Mouse (Mus musculus) Patski (cell line): ENCODE measurements at regions not wholly inside any gene's neighbourhood (a gene's known extent, or its start where the extent isn't known, plus 50 kb on each side); places are given as distances from the start of the nearest gene placed in this dataset.

Experiments
- ATAC-seq: fragments of 100-300 bp; one replicate; pipeline ENCODE4 v1.8.0; 2021
- CTCF ChIA-PET: fragments of 350-600 bp; sonication (Branson Sonifier 250); formaldehyde crosslinking; loops from one replicate; lab custom pipeline; 2022; ENCODE audit warnings: inconsistent platforms; lab: Charles Lee
- POLR2A ChIA-PET: fragments of 350-600 bp; sonication (Branson Sonifier 250); formaldehyde crosslinking; loops from one replicate; lab custom pipeline; 2022; ENCODE audit warnings: antibody characterized with exemption, inconsistent platforms; lab: Charles Lee
- DNase-seq: peaks from one replicate; pipeline ENCODE4 v3.0.0-alpha.2; 2011; ENCODE audit warnings: low read depth, low spot score
- H3K27me3 ChIP-seq: fragments of 371-371 bp; one replicate; pipeline ENCODE4 v1.5.1; 2021
- CTCF ChIP-seq: fragments of 100-300 bp; IDR thresholded peaks from one replicate; pipeline ENCODE4 v1.5.1; 2021
- in situ Hi-C: fragments of 300-500 bp; cut with MboI; formaldehyde crosslinking; loops from 3 replicates; pipeline ENCODE4 v1.11.1; 2018; ENCODE audit warnings: low pct_unique_long_range_greater_than_20kb, mixed read lengths

- H3K27me3 ChIP-seq = no peaks in the 10 kb centered on the region
- DNase-seq = no peak
- no peak for TF ChIP-seq CTCF
- ChIA-PET CTCF (no interaction called here), POLR2A (no interaction called here)
- in situ Hi-C loops = no loop called here
- no peak for ATAC-seq
These were observed 359.0 kb upstream of the Hs6st1 start for GRCm38 (mm10) chr1:35709214-35709613.

DNA sequence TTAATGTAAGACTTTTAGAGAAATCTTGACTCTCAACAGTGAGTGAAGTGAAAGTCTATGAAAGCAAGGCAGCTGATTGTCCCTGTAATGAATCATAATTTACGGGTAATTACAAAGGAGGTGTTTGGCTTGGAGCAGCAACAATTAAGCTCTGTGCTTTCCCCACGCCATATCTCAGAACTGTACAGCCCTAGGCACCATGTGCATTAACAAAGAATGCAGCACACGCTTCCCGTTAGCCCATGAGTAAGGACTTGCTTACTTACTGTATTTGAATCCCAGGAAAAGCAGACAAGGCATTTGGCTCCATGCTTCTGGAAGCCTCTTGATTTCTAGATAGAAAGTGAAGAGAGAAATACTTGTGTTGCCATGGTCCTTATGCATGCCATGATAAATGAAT, 354.2 kb upstream of the Hs6st1 start:
- ATAC-seq (no peak), DNase-seq (no peak)
- no peak for TF ChIP-seq CTCF
- ChIA-PET CTCF (interaction anchor here (1.3 kb wide), 2 partner anchors 10 to 11 kb away, joined by 3 to 5 read pairs; no protein-coding TSS in a partner anchor), POLR2A (no interaction called here)
- in situ Hi-C loops = no loop called here
- no peaks in the 10 kb centered on the region for H3K27me3 ChIP-seq

DNA sequence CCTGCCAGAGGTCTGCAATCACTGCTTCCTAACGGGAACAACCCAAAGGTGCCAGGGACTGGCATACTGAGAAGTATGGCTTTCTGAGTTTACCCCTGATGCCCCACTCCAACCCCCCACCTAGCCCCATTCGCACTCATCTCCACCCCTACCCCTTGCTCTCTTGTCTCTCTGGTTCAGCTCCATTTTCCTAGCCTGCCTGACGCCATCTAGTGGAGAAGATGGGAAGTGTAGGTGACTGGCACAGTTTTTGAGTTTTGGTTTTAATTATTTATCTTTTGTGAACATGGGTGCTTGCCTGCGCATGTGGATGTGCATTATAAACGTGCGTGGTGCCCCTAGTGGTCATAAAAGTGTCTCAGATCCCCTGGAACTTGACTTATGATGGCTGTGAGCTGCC, 352.3 kb upstream of the Hs6st1 start:
- DNase-seq = no peak
- TF ChIP-seq CTCF = peak; percentile 44
- in situ Hi-C loops = no loop called here
- ChIA-PET POLR2A (no interaction called here), CTCF (interaction anchor here (0.6 to 1.4 kb wide), 4 partner anchors 8 to 291 kb away, joined by 3 to 4 read pairs (median 4); no protein-coding TSS in a partner anchor)
- ATAC-seq = no peak
- no peaks in the 10 kb centered on the region for H3K27me3 ChIP-seq

GRCm38 (mm10) chr1:35717166-35717565, 351.0 kb upstream of the Hs6st1 start:
- TF ChIP-seq CTCF = no peak
- no peak for ATAC-seq
- in situ Hi-C loops = no loop called here
- no peaks in the 10 kb centered on the region for H3K27me3 ChIP-seq
- CTCF ChIA-PET = interaction anchor here (0.9 to 1.6 kb wide), 5 partner anchors 9 to 290 kb away, joined by 3 to 6 read pairs (median 4); no protein-coding TSS in a partner anchor
- DNase-seq = no peak
- POLR2A ChIA-PET = no interaction called here

- ChIA-PET CTCF (interaction anchor here (0.9 to 1.6 kb wide), 2 partner anchors 8 to 20 kb away, joined by 3 to 6 read pairs; no protein-coding TSS in a partner anchor), POLR2A (no interaction called here)
- DNase-seq (no peak), ATAC-seq (no peak)
- no peaks in the 10 kb centered on the region for H3K27me3 ChIP-seq
- in situ Hi-C loops = no loop called here
- no peak for TF ChIP-seq CTCF
These were observed 350.5 kb upstream of the Hs6st1 start for GRCm38 (mm10) chr1:35717659-35718058.

- no peak for TF ChIP-seq CTCF
- no peaks in the 10 kb centered on the region for H3K27me3 ChIP-seq
- ChIA-PET POLR2A (no interaction called here), CTCF (no interaction called here)
- DNase-seq (no peak), ATAC-seq (no peak)
- in situ Hi-C loops = no loop called here
These were observed 348.1 kb upstream of the Hs6st1 start for GRCm38 (mm10) chr1:35720063-35720462.

GRCm38 (mm10) chr1:35724366-35724900, 343.8 kb upstream of the Hs6st1 start:
- ATAC-seq = no peak
- TF ChIP-seq CTCF = no peak
- ChIA-PET CTCF (interaction anchor here (1.1 to 1.9 kb wide), 2 partner anchors 11 kb away, joined by 3 to 5 read pairs; no protein-coding TSS in a partner anchor), POLR2A (no interaction called here)
- DNase-seq = no peak
- in situ Hi-C loops = no loop called here
- no peaks in the 10 kb centered on the region for H3K27me3 ChIP-seq

DNA sequence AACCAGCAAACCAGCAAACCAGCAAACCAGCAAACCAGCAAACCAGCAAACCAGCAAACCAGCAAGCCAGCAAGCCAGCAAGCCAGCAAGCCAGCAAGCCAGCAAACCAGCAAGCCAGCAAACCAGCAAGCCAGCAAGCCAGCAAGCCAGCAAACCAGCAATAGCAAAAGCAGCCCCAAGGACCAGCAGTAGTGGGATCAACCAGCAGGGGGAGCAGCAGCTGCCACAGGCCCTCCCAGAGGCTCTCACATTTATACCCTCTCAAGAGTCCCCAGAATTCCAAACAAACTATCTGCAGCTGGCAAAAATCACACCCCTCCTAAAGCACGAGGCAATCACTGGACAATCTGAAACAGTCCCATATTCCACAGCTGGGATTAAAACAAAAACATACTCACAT, 341.6 kb upstream of the Hs6st1 start:
- ChIA-PET POLR2A (interaction anchor here (0.6 to 0.8 kb wide), 2 partner anchors 350 to 518 kb away, joined by 3 read pairs; partner anchors contain the start of gene Uggt1), CTCF (interaction anchor here (0.8 to 1.1 kb wide), 4 partner anchors 10 to 16 kb away, joined by 3 to 6 read pairs (median 4); no protein-coding TSS in a partner anchor)
- H3K27me3 ChIP-seq = no peaks in the 10 kb centered on the region
- ATAC-seq (no peak), DNase-seq (no peak)
- peak; percentile 73 for TF ChIP-seq CTCF
- in situ Hi-C loops = no loop called here

DNA sequence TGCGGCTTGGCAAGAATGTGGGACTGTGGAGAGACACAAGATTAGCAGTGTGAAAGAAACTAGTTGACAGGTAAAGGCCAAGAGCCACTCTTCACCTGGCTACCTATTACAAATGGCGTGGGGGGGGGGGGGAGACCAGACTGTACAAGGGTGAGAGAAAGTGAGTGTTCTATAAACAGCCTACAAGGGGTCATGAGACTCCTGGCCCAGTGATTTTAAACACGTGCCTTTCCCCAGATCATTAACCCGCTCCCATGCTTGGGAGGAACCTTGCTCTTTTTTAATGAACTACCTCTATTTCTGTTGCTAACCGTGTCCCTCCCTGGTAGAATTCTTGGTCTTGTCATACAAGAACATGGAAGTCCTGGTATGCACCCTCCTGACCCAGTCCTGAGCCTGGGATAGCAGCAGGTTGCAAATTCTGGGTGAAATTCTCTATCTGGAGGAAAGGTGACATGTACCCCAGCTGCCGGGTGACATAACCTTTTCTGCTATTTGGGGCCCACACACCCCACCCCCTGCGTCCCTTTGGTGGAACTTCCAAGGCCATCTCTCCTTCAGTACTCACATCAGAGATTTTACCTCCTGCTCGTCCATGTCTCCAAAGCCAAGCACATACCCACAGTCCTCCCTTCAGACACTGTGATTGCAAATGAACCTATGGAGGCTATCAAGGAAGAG, 340.8 kb upstream of the Hs6st1 start:
- CTCF ChIA-PET = interaction anchor here (0.8 to 1.1 kb wide), 2 partner anchors 12 to 16 kb away, joined by 3 to 5 read pairs; no protein-coding TSS in a partner anchor
- in situ Hi-C loops = no loop called here
- ATAC-seq = no peak
- TF ChIP-seq CTCF = no peak
- H3K27me3 ChIP-seq = no peaks in the 10 kb centered on the region
- POLR2A ChIA-PET = no interaction called here
- no peak for DNase-seq

DNA sequence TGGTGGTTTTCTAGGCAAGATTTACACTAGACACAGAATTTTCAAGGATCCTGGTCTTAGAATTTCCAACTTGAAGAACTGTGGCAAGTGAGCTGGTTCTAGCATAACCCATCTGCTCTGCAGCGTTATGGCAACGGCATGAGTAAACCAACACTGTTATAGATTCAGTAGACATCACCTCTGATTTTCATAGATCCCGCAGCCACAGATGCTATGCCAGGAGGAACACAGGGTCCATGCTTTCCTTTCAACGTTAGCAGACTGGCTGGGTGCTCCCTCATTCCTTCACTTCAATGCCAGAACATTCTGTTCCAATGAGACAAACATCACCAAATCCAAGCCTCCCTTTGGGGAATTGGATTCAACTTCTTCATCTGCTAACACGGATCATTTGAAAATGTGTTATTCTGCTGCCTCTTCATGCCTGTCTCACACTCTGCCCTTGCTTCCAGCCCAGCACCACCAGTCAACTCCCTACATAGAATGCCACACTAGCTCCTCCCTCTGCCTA, 338.4 kb upstream of the Hs6st1 start:
- POLR2A ChIA-PET = no interaction called here
- no peak for ATAC-seq
- no peaks in the 10 kb centered on the region for H3K27me3 ChIP-seq
- DNase-seq = no peak
- CTCF ChIA-PET = no interaction called here
- in situ Hi-C loops = no loop called here
- TF ChIP-seq CTCF = no peak

DNA sequence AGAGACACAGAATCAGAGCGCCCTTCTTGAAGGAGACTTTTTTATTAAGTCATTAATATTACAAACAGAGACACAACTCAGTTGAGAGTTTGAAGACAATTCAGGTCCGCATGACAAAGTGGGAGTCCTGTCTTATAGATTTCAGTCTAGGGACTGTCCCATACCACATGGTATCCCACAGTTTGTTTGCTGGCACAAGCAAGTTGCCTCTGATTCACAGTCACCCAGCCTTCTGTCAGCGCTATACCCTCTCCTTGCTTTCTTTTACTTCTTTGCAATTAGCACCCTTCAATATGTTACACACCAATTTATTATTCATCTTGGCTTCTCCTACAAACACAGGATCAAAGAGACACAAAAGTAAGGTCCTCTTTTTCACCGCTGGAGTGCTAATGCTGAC, 337.9 kb upstream of the Hs6st1 start:
- POLR2A ChIA-PET = no interaction called here
- no peak for ATAC-seq
- no peaks in the 10 kb centered on the region for H3K27me3 ChIP-seq
- no peak for TF ChIP-seq CTCF
- CTCF ChIA-PET = no interaction called here
- DNase-seq = no peak
- in situ Hi-C loops = no loop called here
